Mouse (Mus musculus): Measurements from ENCODE around the gene Sesn1. TPM values are rescaled to one million over a fixed set of nuclear protein-coding genes. Genes with fewer than 3 reads are reported as not detected.

The Sesn1 gene
- total RNA-seq, 2 experiments from 2014 or later = 50.9 to 51.2 TPM

- intact Hi-C loops (cut with DNase I) = no loop called here
- no peak for DNase-seq (ENCODE audit: low spot score in 2 of 2)
Observed at GRCm38 (mm10) chr10:41859820-41860219, 50.1 kb downstream of the Sesn1 start.

GRCm38 (mm10) chr10:41860275-41860688 is 50.5 kb downstream of the Sesn1 start:
- no peak for DNase-seq (ENCODE audit: low spot score in 2 of 2)
- intact Hi-C loops (cut with DNase I) = no loop called here

- intact Hi-C loops (cut with DNase I) = no loop called here
- DNase-seq (ENCODE audit: low spot score in 2 of 2) = no peak
Observed at GRCm38 (mm10) chr10:41863053-41863452, 53.3 kb downstream of the Sesn1 start.

- DNase-seq (ENCODE audit: low spot score in 2 of 2) = no peak
- intact Hi-C loops (cut with DNase I) = no loop called here
Observed at GRCm38 (mm10) chr10:41866069-41866837, 56.5 kb downstream of the Sesn1 start.

- intact Hi-C loops (cut with DNase I) = no loop called here
- peak in 1 of 2 experiments; percentile 45 for DNase-seq (ENCODE audit: low spot score in 2 of 2)
Observed at GRCm38 (mm10) chr10:41866838-41867154, 57.1 kb downstream of the Sesn1 start.

DNA sequence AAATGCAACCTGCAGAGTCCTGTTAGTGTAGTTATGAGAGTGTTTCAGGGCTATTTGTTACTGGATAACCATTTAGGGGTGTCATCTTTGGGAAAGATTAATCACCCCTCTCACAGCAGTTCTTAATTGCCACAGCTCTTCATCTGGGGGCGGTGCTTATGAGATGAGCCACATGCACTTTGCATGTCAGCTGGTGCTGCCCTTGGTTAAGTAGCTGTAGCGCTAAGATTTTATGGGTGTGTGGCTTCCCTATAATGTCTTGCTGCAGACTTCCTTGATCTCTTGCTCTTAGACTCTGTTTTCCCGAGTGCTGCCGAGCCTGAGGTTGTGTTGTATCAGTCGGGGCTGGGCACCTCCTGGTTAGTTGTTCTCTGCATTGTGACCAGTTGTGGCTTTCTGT is 58.2 kb downstream of the Sesn1 start:
- no peak for DNase-seq (ENCODE audit: low spot score in 2 of 2)
- intact Hi-C loops (cut with DNase I) = no loop called here

DNA sequence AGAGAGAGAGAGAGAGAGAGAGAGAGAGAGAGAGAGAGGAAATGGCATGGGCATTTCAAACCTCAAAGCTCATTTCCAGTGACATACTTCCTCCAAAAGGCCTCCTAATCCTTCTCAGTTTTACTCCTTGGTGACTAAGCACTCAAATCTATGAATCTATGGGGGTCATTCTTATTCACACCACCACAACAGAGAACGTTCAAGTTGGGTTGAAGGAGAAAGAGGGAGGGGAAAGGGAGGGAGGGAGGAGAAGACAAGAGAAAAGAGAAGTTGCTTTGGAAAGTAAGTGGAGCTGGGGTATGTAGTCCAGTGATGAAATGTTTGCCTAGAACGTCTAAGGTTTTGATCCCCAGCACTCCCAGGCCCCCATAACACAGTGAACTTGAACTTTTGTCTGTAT is 60.4 kb downstream of the Sesn1 start:
- intact Hi-C loops (cut with DNase I) = no loop called here
- DNase-seq (ENCODE audit: low spot score in 2 of 2) = no peak

GRCm38 (mm10) chr10:41871564-41871963 is 61.8 kb downstream of the Sesn1 start:
- intact Hi-C loops (cut with DNase I) = no loop called here
- DNase-seq (ENCODE audit: low spot score in 2 of 2) = no peak

- DNase-seq (ENCODE audit: low spot score in 2 of 2) = no peak
- intact Hi-C loops (cut with DNase I) = no loop called here
Observed at GRCm38 (mm10) chr10:41875624-41876023, 65.9 kb downstream of the Sesn1 start.

GRCm38 (mm10) chr10:41878344-41878743 is 68.6 kb downstream of the Sesn1 start:
- no peak for DNase-seq (ENCODE audit: low spot score in 2 of 2)
- intact Hi-C loops (cut with DNase I) = no loop called here

DNA sequence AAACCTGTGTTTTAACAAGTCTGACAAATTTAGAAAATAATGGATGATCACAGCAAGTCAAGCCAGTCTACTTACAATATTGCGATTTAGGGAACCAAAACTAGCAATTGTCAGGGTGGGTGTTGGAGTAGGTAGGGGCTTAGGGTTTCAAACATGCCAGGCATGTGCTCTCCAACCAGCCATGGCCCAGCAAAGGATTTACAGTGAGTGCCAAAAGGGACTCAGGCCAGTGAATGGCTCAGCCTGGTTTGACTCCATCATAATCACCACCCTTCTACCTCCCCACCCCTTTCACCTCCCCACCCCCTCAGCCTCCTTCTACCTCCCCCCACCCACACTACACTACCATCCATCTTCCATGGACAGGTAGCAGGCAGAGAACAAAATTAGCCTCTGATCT is 69.9 kb downstream of the Sesn1 start:
- DNase-seq (ENCODE audit: low spot score in 2 of 2) = no peak
- intact Hi-C loops (cut with DNase I) = no loop called here

GRCm38 (mm10) chr10:41880206-41880605 is 70.5 kb downstream of the Sesn1 start:
- no peak for DNase-seq (ENCODE audit: low spot score in 2 of 2)
- intact Hi-C loops (cut with DNase I) = no loop called here

- intact Hi-C loops (cut with DNase I) = no loop called here
- DNase-seq (ENCODE audit: low spot score in 2 of 2) = no peak
Observed at GRCm38 (mm10) chr10:41880777-41881176, 71.0 kb downstream of the Sesn1 start.

GRCm38 (mm10) chr10:41881438-41881837 is 71.7 kb downstream of the Sesn1 start:
- intact Hi-C loops (cut with DNase I) = no loop called here
- DNase-seq (ENCODE audit: low spot score in 2 of 2) = no peak

DNA sequence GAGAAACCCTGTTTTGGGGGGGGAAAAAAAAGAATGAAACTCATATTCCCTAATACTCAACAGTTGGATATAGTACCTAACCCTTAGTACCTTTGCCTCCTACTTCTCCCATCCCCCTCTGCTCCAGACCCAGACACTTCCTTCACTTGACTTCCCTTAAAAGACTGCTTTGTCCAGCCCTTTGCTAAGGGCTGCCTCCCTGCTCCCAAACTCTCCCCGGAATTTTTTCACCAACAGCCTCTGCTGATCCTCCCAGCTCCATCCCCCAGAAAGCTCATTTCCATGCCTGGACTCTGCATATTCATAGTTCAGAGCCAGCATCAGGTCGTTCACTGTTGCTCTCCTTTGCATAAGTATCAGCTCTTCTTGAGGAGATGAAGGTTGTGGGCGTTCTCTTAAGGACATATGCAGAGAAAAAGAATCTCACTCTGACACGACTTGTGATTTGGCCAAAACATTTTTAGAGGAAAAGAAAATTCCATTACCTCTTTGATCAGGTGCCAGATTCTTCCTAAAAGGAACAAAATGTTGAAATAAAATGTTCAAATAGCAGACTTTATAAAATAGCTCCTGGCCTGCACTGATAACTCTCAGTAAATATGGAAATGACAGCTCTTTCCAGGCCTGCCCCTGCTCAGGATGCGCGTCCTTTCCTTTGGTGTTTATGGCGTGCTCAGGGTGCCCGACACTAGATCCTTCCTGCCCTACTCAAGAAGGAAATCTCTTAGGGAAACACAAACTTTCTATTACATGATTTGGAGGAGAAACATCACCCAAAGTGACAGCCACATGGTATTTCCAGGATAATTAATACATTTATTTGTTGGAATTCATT is 74.2 kb downstream of the Sesn1 start:
- intact Hi-C loops (cut with DNase I) = no loop called here
- peak in 1 of 2 experiments; percentile 65 for DNase-seq (ENCODE audit: low spot score in 2 of 2)

GRCm38 (mm10) chr10:41887080-41887821 is 77.5 kb downstream of the Sesn1 start:
- intact Hi-C loops (cut with DNase I) = loop anchor here (5.0 kb wide), 2 partner anchors 55 to 390 kb away; partner anchors contain the start of gene Foxo3
- DNase-seq (ENCODE audit: low spot score in 2 of 2) = peak; percentile 93 to 95

DNA sequence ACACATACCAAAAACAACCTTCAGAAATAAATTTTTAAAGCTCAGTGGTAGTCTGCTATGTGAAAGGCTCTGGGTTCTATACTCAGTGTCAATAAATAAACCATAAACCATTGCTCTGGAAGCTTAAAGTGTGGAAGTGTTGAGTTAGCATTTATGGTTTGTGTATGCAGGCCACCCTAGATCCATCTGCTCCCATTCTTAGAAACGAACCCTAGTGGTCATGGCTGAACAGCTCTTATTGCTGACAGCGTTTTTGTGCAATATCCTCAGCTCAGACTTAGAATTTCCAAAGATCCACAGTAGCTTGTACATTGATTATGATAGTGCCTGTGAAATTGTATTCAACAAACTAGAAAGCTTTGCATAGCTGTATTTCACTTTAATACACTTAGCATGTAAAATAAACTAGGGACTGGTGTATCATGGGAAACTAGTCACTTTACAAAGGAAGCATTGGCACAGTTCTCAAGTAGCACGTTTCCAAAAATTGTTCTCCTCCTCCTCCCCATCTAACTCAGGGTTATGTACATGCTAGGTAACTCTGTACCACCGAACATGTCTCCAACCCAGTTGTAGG is 78.7 kb downstream of the Sesn1 start:
- intact Hi-C loops (cut with DNase I) = loop anchor here (2.0 to 5.0 kb wide), 3 partner anchors 46 to 389 kb away; partner anchors contain the start of gene Foxo3

GRCm38 (mm10) chr10:41889566-41889965 is 79.8 kb downstream of the Sesn1 start:
- DNase-seq (ENCODE audit: low spot score in 2 of 2) = no peak
- intact Hi-C loops (cut with DNase I) = loop anchor here (2.0 to 5.0 kb wide), 3 partner anchors 45 to 388 kb away; partner anchors contain the start of gene Foxo3

More for the DNA sequence above, 78.7 kb downstream of the Sesn1 start:
- DNase-seq (ENCODE audit: low spot score in 2 of 2) = peak in 1 of 2 experiments; percentile 53

DNA sequence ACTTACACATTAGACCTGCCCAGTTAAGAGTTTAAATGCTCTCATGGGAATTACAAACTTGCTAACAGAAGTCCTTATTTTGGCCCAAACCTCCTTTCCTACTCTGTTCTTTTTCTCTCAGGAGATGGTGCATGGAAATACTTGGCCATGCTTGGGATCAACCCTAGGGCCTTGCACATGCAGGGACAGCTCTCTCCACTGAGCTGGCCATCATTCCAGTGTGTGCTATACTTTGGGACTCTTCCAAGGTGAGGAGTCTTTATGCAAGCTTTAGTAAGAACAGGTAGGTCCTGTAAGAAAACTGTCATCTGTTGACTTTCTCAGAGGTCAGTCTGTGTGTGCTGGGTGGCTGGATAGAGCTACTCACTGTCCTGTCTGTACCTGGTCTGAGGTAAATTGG is 80.8 kb downstream of the Sesn1 start:
- no peak for DNase-seq (ENCODE audit: low spot score in 2 of 2)
- intact Hi-C loops (cut with DNase I) = no loop called here

GRCm38 (mm10) chr10:41891312-41891711 is 81.6 kb downstream of the Sesn1 start:
- no peak for DNase-seq (ENCODE audit: low spot score in 2 of 2)
- intact Hi-C loops (cut with DNase I) = no loop called here

All from left cerebral cortex, postnatal 25 days (tissue).